Mouse (Mus musculus) frontal cortex, postnatal 14 days (tissue): ENCODE measurements around the gene Asb4.

Source experiments
- DNase-seq, 2 experiments: peaks; one replicate each; pipeline ENCODE4 v3.0.0; 2022; ENCODE audit warnings: low spot score in 2 of 2

Asb4 gene

GRCm38 (mm10) chr6:5394971-5395370, 11.8 kb downstream of the Asb4 start:
- DNase-seq: no peak

- no peak for DNase-seq
Observed at GRCm38 (mm10) chr6:5396797-5397196, 13.6 kb downstream of the Asb4 start.

- DNase-seq: peak; percentile 51 to 73
Observed at GRCm38 (mm10) chr6:5401394-5401793, 18.2 kb downstream of the Asb4 start.

- DNase-seq: no peak
Observed at GRCm38 (mm10) chr6:5403095-5403815, 20.1 kb downstream of the Asb4 start.

- no peak for DNase-seq
Observed at GRCm38 (mm10) chr6:5404016-5404415, 20.8 kb downstream of the Asb4 start.

GRCm38 (mm10) chr6:5408451-5409177, 25.4 kb downstream of the Asb4 start:
- no peak for DNase-seq

GRCm38 (mm10) chr6:5409676-5410075, 26.5 kb downstream of the Asb4 start:
- no peak for DNase-seq

GRCm38 (mm10) chr6:5410697-5411391, 27.7 kb downstream of the Asb4 start:
- DNase-seq: peak in 1 of 2 experiments; percentile 59

GRCm38 (mm10) chr6:5413282-5413681, 30.1 kb downstream of the Asb4 start:
- DNase-seq: no peak

GRCm38 (mm10) chr6:5421442-5421841, 38.3 kb downstream of the Asb4 start:
- DNase-seq: no peak

- no peak for DNase-seq
Observed at GRCm38 (mm10) chr6:5422386-5422785, 39.2 kb downstream of the Asb4 start.

GRCm38 (mm10) chr6:5423594-5423993, 40.4 kb downstream of the Asb4 start:
- no peak for DNase-seq

GRCm38 (mm10) chr6:5427033-5427432, 43.8 kb downstream of the Asb4 start:
- DNase-seq: no peak

GRCm38 (mm10) chr6:5429562-5429961, 46.4 kb downstream of the Asb4 start:
- no peak for DNase-seq

- no peak for DNase-seq
Observed at GRCm38 (mm10) chr6:5429982-5430550, 46.9 kb downstream of the Asb4 start.

GRCm38 (mm10) chr6:5433887-5434286, 50.7 kb downstream of the Asb4 start:
- no peak for DNase-seq

GRCm38 (mm10) chr6:5437757-5438156, 54.6 kb downstream of the Asb4 start:
- no peak for DNase-seq

GRCm38 (mm10) chr6:5441221-5441620, 58.0 kb downstream of the Asb4 start:
- no peak for DNase-seq

- DNase-seq: peak in 1 of 2 experiments; percentile 25
Observed at GRCm38 (mm10) chr6:5442316-5443085, 59.3 kb downstream of the Asb4 start.

- DNase-seq: no peak
Observed at GRCm38 (mm10) chr6:5443104-5443863, 60.1 kb downstream of the Asb4 start.
